9 mouse cellular contexts compared by ENCODE assay signal in the genomic region with DNA sequence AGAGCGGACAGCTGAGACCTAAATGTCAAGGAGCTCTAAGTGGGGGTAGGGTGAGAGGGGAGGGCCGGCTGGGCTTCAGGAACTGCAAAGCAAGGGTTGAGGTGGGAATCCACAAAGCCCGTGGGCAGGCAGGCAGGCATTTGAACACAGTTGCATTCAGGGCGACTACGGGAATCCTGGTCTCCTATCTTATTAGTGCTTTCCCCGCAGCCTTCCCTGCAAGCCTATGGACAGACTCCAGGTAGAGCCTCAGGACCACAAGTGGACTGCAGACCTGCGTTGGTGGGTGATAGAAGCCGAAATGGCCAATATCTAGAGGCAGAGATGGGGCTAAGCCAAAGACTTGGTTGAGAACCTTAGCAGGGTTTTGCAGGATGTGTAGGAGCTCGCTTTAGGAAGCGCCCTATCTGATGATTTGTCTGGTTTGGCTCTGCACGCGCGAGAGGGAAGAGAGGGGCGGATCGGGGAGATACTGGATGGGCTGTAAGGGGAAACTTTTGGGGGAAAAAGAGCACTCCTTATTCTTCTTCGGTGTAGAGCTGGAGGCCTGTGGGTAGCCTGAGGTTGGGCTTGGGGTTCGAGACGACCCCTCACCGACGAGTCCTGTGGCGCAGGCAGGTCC. TPM values are rescaled to one million over a fixed set of nuclear protein-coding genes. Genes with fewer than 3 reads are reported as not detected.
DNase-seq lines count a peak whose midpoint lies in the region; ATAC-seq lines count a peak whose summit lies in the region.
"Had no signal": no experiment of that assay in that cellular context is flagged by ENCODE, and none has a peak within 500 bp of the region (broad histone marks: within the 10 kb centered on the region; RNA-seq: fewer than 3 reads in every experiment).

No protein-coding gene starts in this region.

- peaks cover 8% of the 10 kb centered on the region; the same call in 1 of the 2 replicates for H3K36me3 ChIP-seq in lung, embryonic 15.5 days
- H3K36me3 ChIP-seq in embryonic facial prominence, embryonic 15.5 days: peaks cover 17% of the 10 kb centered on the region; the same call in 1 of the 2 replicates
- no peaks in the 10 kb centered on the region; the same call in 1 of the 2 replicates for H3K36me3 ChIP-seq in limb, embryonic 11.5 days (ENCODE audit: control insufficient read depth, insufficient read depth, low read length)
- 0 out of 2 replicates have a peak, but pooled peaks cover 1% of the 10 kb centered on the region for H3K36me3 ChIP-seq in neural tube, embryonic 14.5 days (ENCODE audit: control insufficient read depth, insufficient read depth, low read length)

- no peaks in the 10 kb centered on the region for H3K9me3 ChIP-seq in lung, embryonic 15.5 days
- no peaks in the 10 kb centered on the region for H3K9me3 ChIP-seq in embryonic facial prominence, embryonic 15.5 days (replicated peaks)
- no peaks in the 10 kb centered on the region for H3K9me3 ChIP-seq in limb, embryonic 11.5 days (ENCODE audit: control insufficient read depth, low read length)
- no peaks in the 10 kb centered on the region for H3K9me3 ChIP-seq in neural tube, embryonic 14.5 days (ENCODE audit: control insufficient read depth, low read length)

- ATAC-seq in lung, embryonic 15.5 days (ENCODE audit: borderline replicate concordance, extremely low read depth, low FRiP score, low TSS enrichment): no peak
- ATAC-seq in embryonic facial prominence, embryonic 15.5 days (ENCODE audit: insufficient number of reproducible peaks, low FRiP score, low TSS enrichment, low read depth): no peak
- ATAC-seq in limb, embryonic 11.5 days (ENCODE audit: insufficient number of reproducible peaks, low FRiP score, low TSS enrichment, low read depth): no peak
- ATAC-seq in neural tube, embryonic 14.5 days (ENCODE audit: low read depth): no peak
- no peak for ATAC-seq in cerebellum, adult (ENCODE audit: insufficient number of reproducible peaks, low FRiP score, low TSS enrichment)

- peak overlapping the region; percentile 56 for H3K4me3 ChIP-seq in lung, embryonic 15.5 days
- H3K4me3 ChIP-seq in embryonic facial prominence, embryonic 15.5 days (replicated peaks): peak overlapping the region; percentile 59
- peak overlapping the region; percentile 35 for H3K4me3 ChIP-seq in limb, embryonic 11.5 days (ENCODE audit: low read depth, low read length)
- H3K4me3 ChIP-seq in neural tube, embryonic 14.5 days (ENCODE audit: low read depth, low read length): 0 out of 2 replicates have a peak overlapping the region, but pooled peaks have one; percentile 21

- H3K27ac ChIP-seq in lung, embryonic 15.5 days: peak overlapping the region; percentile 78
- peak overlapping the region; percentile 85 for H3K27ac ChIP-seq in embryonic facial prominence, embryonic 15.5 days (replicated peaks)
- no peak overlapping the region for H3K27ac ChIP-seq in limb, embryonic 11.5 days (replicated peaks; ENCODE audit: low read depth, low read length)
- H3K27ac ChIP-seq in neural tube, embryonic 14.5 days (ENCODE audit: low read depth, low read length): no peak overlapping the region; the same call in 1 of the 2 replicates

- peaks cover 26% of the 10 kb centered on the region for H3K4me1 ChIP-seq in lung, embryonic 15.5 days
- H3K4me1 ChIP-seq in embryonic facial prominence, embryonic 15.5 days: peaks cover 47% of the 10 kb centered on the region
- peaks cover 15% of the 10 kb centered on the region for H3K4me1 ChIP-seq in limb, embryonic 11.5 days (ENCODE audit: control insufficient read depth, insufficient read depth, low read length)
- H3K4me1 ChIP-seq in neural tube, embryonic 14.5 days (ENCODE audit: control insufficient read depth, insufficient read depth, low read length): peaks cover 18% of the 10 kb centered on the region; the same call in 1 of the 2 replicates

- H3K9ac ChIP-seq in lung, embryonic 15.5 days: peak overlapping the region; percentile 70
- peak overlapping the region; percentile 68 for H3K9ac ChIP-seq in embryonic facial prominence, embryonic 15.5 days
- H3K9ac ChIP-seq in limb, embryonic 11.5 days (ENCODE audit: low read length): peak overlapping the region; percentile 78
- peak overlapping the region; percentile 46; the same call in 1 of the 2 replicates for H3K9ac ChIP-seq in neural tube, embryonic 14.5 days (replicated peaks; ENCODE audit: low read depth, low read length)

- WGBS in lung, embryonic 15.5 days: 27% methylated on average over 21 of the region's 21 CpGs
- WGBS in embryonic facial prominence, embryonic 15.5 days: 39% methylated on average over 21 of the region's 21 CpGs
- WGBS in limb, embryonic 11.5 days: 38% methylated on average over 21 of the region's 21 CpGs
- 50% methylated on average over 21 of the region's 21 CpGs for WGBS in neural tube, embryonic 14.5 days

- H3K27me3 ChIP-seq in lung, embryonic 15.5 days: no peaks in the 10 kb centered on the region
- no peaks in the 10 kb centered on the region for H3K27me3 ChIP-seq in embryonic facial prominence, embryonic 15.5 days
- no peaks in the 10 kb centered on the region for H3K27me3 ChIP-seq in limb, embryonic 11.5 days (ENCODE audit: control insufficient read depth, insufficient read depth, low read length)
- H3K27me3 ChIP-seq in neural tube, embryonic 14.5 days (ENCODE audit: control insufficient read depth, insufficient read depth, low read length): peaks cover 8% of the 10 kb centered on the region

- peak overlapping the region; percentile 78 for H3K4me2 ChIP-seq in lung, embryonic 15.5 days
- peak overlapping the region; percentile 72 for H3K4me2 ChIP-seq in embryonic facial prominence, embryonic 15.5 days (replicated peaks)
- peak overlapping the region; percentile 75 for H3K4me2 ChIP-seq in limb, embryonic 11.5 days (ENCODE audit: low read depth, severe bottlenecking)
- peak overlapping the region; percentile 46 for H3K4me2 ChIP-seq in neural tube, embryonic 14.5 days (ENCODE audit: low read depth, low read length)

- no peak for DNase-seq in lung, adult 18-20 months
- no peak for DNase-seq in limb, embryonic 11.5 days (ENCODE audit: low spot score)
- no peak for DNase-seq in adrenal gland, postnatal 25 days
- no peak for DNase-seq in gastrocnemius, postnatal 4 days (ENCODE audit: low spot score in 2 of 2)

RNA-seq across cellular contexts. Expression of a gene that starts 1.8 kb away (rescaled TPM):
- polyA plus RNA-seq in lung, embryonic 15.5 days (2015; fragmentation: Nextera tagmentation; extraction: Ambion mirVana): 235 and 254 TPM in 2 replicates
- 264 and 279 TPM in 2 replicates for polyA plus RNA-seq in embryonic facial prominence, embryonic 15.5 days (2015; fragmentation: Nextera tagmentation; extraction: Ambion mirVana)
- 220 and 233 TPM in 2 replicates for polyA plus RNA-seq in limb, embryonic 11.5 days (2014; fragmentation: Nextera tagmentation; extraction: Ambion mirVana)
- 351 and 392 TPM in 2 replicates for polyA plus RNA-seq in neural tube, embryonic 14.5 days (2014; fragmentation: Nextera tagmentation; extraction: Ambion mirVana)
- total RNA-seq in adrenal gland, postnatal 25 days (2021): 176 and 192 TPM in 2 replicates
- 100 to 1,000 TPM; 135 to 144 TPM for total RNA-seq in gastrocnemius, postnatal 4 days (2021)

RNA-seq across cellular contexts. Expression of a gene that starts 1.8 kb away (rescaled TPM):
- 15.4 and 16.4 TPM in 2 replicates for polyA plus RNA-seq in lung, embryonic 15.5 days (2015; fragmentation: Nextera tagmentation; extraction: Ambion mirVana)
- 23.8 and 24.9 TPM in 2 replicates for polyA plus RNA-seq in embryonic facial prominence, embryonic 15.5 days (2015; fragmentation: Nextera tagmentation; extraction: Ambion mirVana)
- polyA plus RNA-seq in limb, embryonic 11.5 days (2014; fragmentation: Nextera tagmentation; extraction: Ambion mirVana): 6.0 and 7.0 TPM in 2 replicates
- 0.87 and 2.4 TPM in 2 replicates for polyA plus RNA-seq in neural tube, embryonic 14.5 days (2014; fragmentation: Nextera tagmentation; extraction: Ambion mirVana)
- total RNA-seq in adrenal gland, postnatal 25 days (2021): 0.49 and 1.0 TPM in 2 replicates
- 10 to 100 TPM in 1 of 2 experiments, 1 to 10 TPM in 1; 8.7 to 10.9 TPM for total RNA-seq in gastrocnemius, postnatal 4 days (2021)

RNA-seq across cellular contexts. Expression of a gene that starts 1.8 kb away (rescaled TPM):
- polyA plus RNA-seq in lung, embryonic 15.5 days (2015; fragmentation: Nextera tagmentation; extraction: Ambion mirVana): 47.0 and 52.3 TPM in 2 replicates
- 64.8 and 65.9 TPM in 2 replicates for polyA plus RNA-seq in embryonic facial prominence, embryonic 15.5 days (2015; fragmentation: Nextera tagmentation; extraction: Ambion mirVana)
- 25.8 and 29.7 TPM in 2 replicates for polyA plus RNA-seq in limb, embryonic 11.5 days (2014; fragmentation: Nextera tagmentation; extraction: Ambion mirVana)
- polyA plus RNA-seq in neural tube, embryonic 14.5 days (2014; fragmentation: Nextera tagmentation; extraction: Ambion mirVana): 27.1 and 34.9 TPM in 2 replicates
- 71.5 and 75.4 TPM in 2 replicates for total RNA-seq in adrenal gland, postnatal 25 days (2021)
- 10 to 100 TPM; 42.0 to 44.4 TPM for total RNA-seq in gastrocnemius, postnatal 4 days (2021)

RNA-seq across cellular contexts. Expression of a gene that starts 13.6 kb away (rescaled TPM):
- polyA plus RNA-seq in lung, embryonic 15.5 days (2015; fragmentation: Nextera tagmentation; extraction: Ambion mirVana): 276 and 282 TPM in 2 replicates
- polyA plus RNA-seq in embryonic facial prominence, embryonic 15.5 days (2015; fragmentation: Nextera tagmentation; extraction: Ambion mirVana): 314 and 320 TPM in 2 replicates
- polyA plus RNA-seq in limb, embryonic 11.5 days (2014; fragmentation: Nextera tagmentation; extraction: Ambion mirVana): 276 and 278 TPM in 2 replicates
- polyA plus RNA-seq in neural tube, embryonic 14.5 days (2014; fragmentation: Nextera tagmentation; extraction: Ambion mirVana): 391 and 432 TPM in 2 replicates
- total RNA-seq in adrenal gland, postnatal 25 days (2021): 531 and 557 TPM in 2 replicates
- total RNA-seq in gastrocnemius, postnatal 4 days (2021): 100 to 1,000 TPM; 306 to 308 TPM

RNA-seq across cellular contexts. Expression of a gene that starts 39.5 kb away (rescaled TPM):
- polyA plus RNA-seq in lung, embryonic 15.5 days (2015; fragmentation: Nextera tagmentation; extraction: Ambion mirVana): 6.7 and 9.6 TPM in 2 replicates
- polyA plus RNA-seq in embryonic facial prominence, embryonic 15.5 days (2015; fragmentation: Nextera tagmentation; extraction: Ambion mirVana): 12.2 and 12.3 TPM in 2 replicates
- polyA plus RNA-seq in limb, embryonic 11.5 days (2014; fragmentation: Nextera tagmentation; extraction: Ambion mirVana): 1.6 and 1.7 TPM in 2 replicates
- polyA plus RNA-seq in neural tube, embryonic 14.5 days (2014; fragmentation: Nextera tagmentation; extraction: Ambion mirVana): 0.99 and 1.8 TPM in 2 replicates
- 40.4 and 48.4 TPM in 2 replicates for total RNA-seq in adrenal gland, postnatal 25 days (2021)
- 10 to 100 TPM; 17.3 to 17.9 TPM for total RNA-seq in gastrocnemius, postnatal 4 days (2021)
- polyA plus RNA-seq: macrophage had no signal

Comparison
In these comparisons a context has a peak if more than half of its experiments do, and no peak if none do; other contexts are left out.
1. H3K27ac ChIP-seq: peak in lung, embryonic 15.5 days (single experiment) and embryonic facial prominence, embryonic 15.5 days (single experiment); none in limb, embryonic 11.5 days (single experiment) and neural tube, embryonic 14.5 days (single experiment).
2. Peak in every context shown above with its lines, with median percentiles within 50 percentile points of each other: H3K4me2 ChIP-seq, H3K4me3 ChIP-seq and H3K9ac ChIP-seq.